ENCODE assay signal across 8 mouse cellular contexts in the genomic region with DNA sequence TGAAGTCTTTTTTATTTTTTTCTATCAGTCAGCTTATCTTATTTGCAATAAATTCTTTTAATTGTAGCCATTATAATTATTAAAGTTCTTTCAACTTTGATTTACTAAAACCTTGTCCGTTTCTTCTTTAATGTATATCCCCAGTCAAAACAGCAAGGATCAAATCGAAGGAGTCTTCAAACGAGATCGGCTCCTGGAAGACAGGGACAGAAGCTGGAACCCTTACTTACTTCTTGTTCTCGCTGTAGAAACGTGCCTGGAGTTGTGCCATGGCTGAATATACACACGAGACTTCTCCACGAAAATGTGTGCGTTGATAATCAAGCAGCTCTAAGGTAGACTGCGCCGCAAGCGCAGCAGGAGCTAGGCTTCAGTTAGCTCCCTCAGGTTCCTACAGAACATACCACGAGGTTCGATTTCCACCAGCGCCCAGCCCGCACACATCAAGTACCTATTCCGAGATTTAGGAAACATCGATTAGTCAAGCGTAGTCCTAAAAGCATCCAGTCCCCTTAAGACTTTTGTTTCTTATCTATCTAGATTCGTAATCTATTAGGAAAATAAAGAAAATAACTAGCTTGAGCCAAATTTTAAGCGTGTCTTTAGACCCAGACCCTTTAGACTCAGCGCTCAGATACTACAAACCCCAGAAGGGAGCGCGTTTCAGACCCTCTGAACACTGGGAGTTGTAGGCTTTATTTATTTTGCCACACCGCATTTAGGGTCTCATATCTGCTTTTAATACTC. TPM values are rescaled to one million over a fixed set of nuclear protein-coding genes. Genes with fewer than 3 reads are reported as not detected.
DNase-seq lines count a peak whose midpoint lies in the region; ATAC-seq and TF ChIP-seq lines count a peak whose summit lies in the region.

No protein-coding gene starts in this region.

- no peaks in the 10 kb centered on the region for H3K9me3 ChIP-seq in embryonic facial prominence, embryonic 13.5 days
- H3K9me3 ChIP-seq in heart, embryonic 10.5 days = no peaks in the 10 kb centered on the region
- H3K9me3 ChIP-seq in kidney, embryonic 15.5 days (replicated peaks) = no peaks in the 10 kb centered on the region
- H3K9me3 ChIP-seq in limb, embryonic 15.5 days = no peaks in the 10 kb centered on the region
- no peaks in the 10 kb centered on the region for H3K9me3 ChIP-seq in midbrain, postnatal 0 days (ENCODE audit: low read length)

- peaks cover 11% of the 10 kb centered on the region for H3K36me3 ChIP-seq in embryonic facial prominence, embryonic 13.5 days
- peaks cover 22% of the 10 kb centered on the region for H3K36me3 ChIP-seq in heart, embryonic 10.5 days
- peaks cover 22% of the 10 kb centered on the region for H3K36me3 ChIP-seq in kidney, embryonic 15.5 days
- peaks cover 14% of the 10 kb centered on the region for H3K36me3 ChIP-seq in limb, embryonic 15.5 days
- 0 out of 2 replicates have a peak, but pooled peaks cover 4% of the 10 kb centered on the region for H3K36me3 ChIP-seq in midbrain, postnatal 0 days (ENCODE audit: insufficient read depth, low read length)

- no peaks in the 10 kb centered on the region for H3K27me3 ChIP-seq in embryonic facial prominence, embryonic 13.5 days
- no peaks in the 10 kb centered on the region for H3K27me3 ChIP-seq in heart, embryonic 10.5 days (ENCODE audit: insufficient read depth, poor library complexity, severe bottlenecking)
- no peaks in the 10 kb centered on the region for H3K27me3 ChIP-seq in kidney, embryonic 15.5 days
- no peaks in the 10 kb centered on the region for H3K27me3 ChIP-seq in limb, embryonic 15.5 days
- no peaks in the 10 kb centered on the region for H3K27me3 ChIP-seq in midbrain, postnatal 0 days (ENCODE audit: insufficient read depth, low read length)

- WGBS in embryonic facial prominence, embryonic 13.5 days = under 1% methylated on average over 25 of the region's 25 CpGs
- under 1% methylated on average over 25 of the region's 25 CpGs for WGBS in heart, embryonic 10.5 days
- under 1% methylated on average over 25 of the region's 25 CpGs for WGBS in kidney, embryonic 15.5 days
- WGBS in limb, embryonic 15.5 days = under 1% methylated on average over 25 of the region's 25 CpGs
- under 1% methylated on average over 25 of the region's 25 CpGs for WGBS in midbrain, postnatal 0 days

- no peak for TF ChIP-seq CTCF in midbrain, postnatal 0 days (IDR thresholded peaks at IDR 0.05)

- peak overlapping the region; percentile 98 for H3K4me3 ChIP-seq in embryonic facial prominence, embryonic 13.5 days
- H3K4me3 ChIP-seq in heart, embryonic 10.5 days = peak overlapping the region; percentile 88
- peak overlapping the region; percentile 93 for H3K4me3 ChIP-seq in kidney, embryonic 15.5 days (replicated peaks)
- H3K4me3 ChIP-seq in limb, embryonic 15.5 days = peak overlapping the region; percentile 95
- peak overlapping the region; percentile 95 for H3K4me3 ChIP-seq in midbrain, postnatal 0 days (ENCODE audit: low read depth, low read length)

- peak overlapping the region; percentile 72 for H3K4me2 ChIP-seq in embryonic facial prominence, embryonic 13.5 days
- peak overlapping the region; percentile 71 for H3K4me2 ChIP-seq in kidney, embryonic 15.5 days
- H3K4me2 ChIP-seq in limb, embryonic 15.5 days = peak overlapping the region; percentile 63
- H3K4me2 ChIP-seq in midbrain, postnatal 0 days (ENCODE audit: low read depth, low read length, poor library complexity, severe bottlenecking) = peak overlapping the region; percentile 76

- peak overlapping the region; percentile 97 for H3K9ac ChIP-seq in embryonic facial prominence, embryonic 13.5 days
- peak overlapping the region; percentile 95 for H3K9ac ChIP-seq in kidney, embryonic 15.5 days
- H3K9ac ChIP-seq in limb, embryonic 15.5 days = peak overlapping the region; percentile 39
- H3K9ac ChIP-seq in midbrain, postnatal 0 days (replicated peaks; ENCODE audit: low read length, poor library complexity, severe bottlenecking) = peak overlapping the region; percentile 64

- H3K27ac ChIP-seq in embryonic facial prominence, embryonic 13.5 days = peak overlapping the region; percentile 99
- H3K27ac ChIP-seq in heart, embryonic 10.5 days = peak overlapping the region; percentile 97
- peak overlapping the region; percentile 100 for H3K27ac ChIP-seq in kidney, embryonic 15.5 days
- H3K27ac ChIP-seq in limb, embryonic 15.5 days = peak overlapping the region; percentile 99
- peak overlapping the region; percentile 99 for H3K27ac ChIP-seq in midbrain, postnatal 0 days (ENCODE audit: low read depth, low read length)

- peak; percentile 82 for DNase-seq in 3T3-L1 (ENCODE audit: low read depth, low spot score)
- DNase-seq in adrenal gland, postnatal 14 days = peak; percentile 78
- peak; percentile 83 for DNase-seq in heart, embryonic 10.5 days (ENCODE audit: low spot score)
- DNase-seq in midbrain, postnatal 0 days (ENCODE audit: low spot score) = peak; percentile 86
- DNase-seq in spleen, postnatal 36 days (ENCODE audit: low spot score in 2 of 2) = peak; percentile 60 to 73

- H3K4me1 ChIP-seq in embryonic facial prominence, embryonic 13.5 days = peaks cover 5% of the 10 kb centered on the region
- H3K4me1 ChIP-seq in heart, embryonic 10.5 days = 0 out of 2 replicates have a peak, but pooled peaks cover 3% of the 10 kb centered on the region
- H3K4me1 ChIP-seq in kidney, embryonic 15.5 days = peaks cover 11% of the 10 kb centered on the region
- peaks cover 5% of the 10 kb centered on the region; the same call in 1 of the 2 replicates for H3K4me1 ChIP-seq in limb, embryonic 15.5 days
- H3K4me1 ChIP-seq in midbrain, postnatal 0 days (ENCODE audit: insufficient read depth, low read length) = peaks cover 6% of the 10 kb centered on the region; the same call in 1 of the 2 replicates

- ATAC-seq in embryonic facial prominence, embryonic 13.5 days (ENCODE audit: insufficient number of reproducible peaks, insufficient read depth, low FRiP score, low TSS enrichment, low read depth) = peak; percentile 85
- peak; percentile 90 for ATAC-seq in kidney, embryonic 15.5 days (replicated peaks; ENCODE audit: low FRiP score)
- ATAC-seq in limb, embryonic 15.5 days (ENCODE audit: insufficient number of reproducible peaks, low FRiP score, low TSS enrichment, low read depth) = peak; percentile 88
- peak; percentile 90 for ATAC-seq in midbrain, postnatal 0 days (ENCODE audit: low FRiP score)

RNA-seq across cellular contexts. Expression of a gene that starts 0.6 kb away (rescaled TPM):
- 12.0 and 16.0 TPM in 2 replicates for total RNA-seq in adrenal gland, postnatal 14 days (2021)
- polyA plus RNA-seq in embryonic facial prominence, embryonic 13.5 days (2015; fragmentation: Nextera tagmentation; extraction: Ambion mirVana) = 8.9 and 10.3 TPM in 2 replicates
- polyA plus RNA-seq in heart, embryonic 10.5 days (2016; fragmentation: Nextera tagmentation; extraction: Ambion mirVana) = 5.2 and 5.6 TPM in 2 replicates
- 6.9 and 7.6 TPM in 2 replicates for polyA plus RNA-seq in kidney, embryonic 15.5 days (2015; fragmentation: Nextera tagmentation; extraction: Ambion mirVana)
- polyA plus RNA-seq in limb, embryonic 15.5 days (2015; fragmentation: Nextera tagmentation; extraction: Ambion mirVana) = 5.8 and 6.8 TPM in 2 replicates
- 19.0 and 23.4 TPM in 2 replicates for total RNA-seq in midbrain, postnatal 0 days (2014; rRNA removed)
- polyA plus RNA-seq in midbrain, postnatal 0 days (2015; fragmentation: Nextera tagmentation; extraction: Ambion mirVana) = 8.0 and 8.4 TPM in 2 replicates

RNA-seq across cellular contexts. Expression of a gene that starts 1.0 kb away (rescaled TPM):
- 18.5 and 25.7 TPM in 2 replicates for total RNA-seq in adrenal gland, postnatal 14 days (2021)
- 47.4 and 49.9 TPM in 2 replicates for polyA plus RNA-seq in embryonic facial prominence, embryonic 13.5 days (2015; fragmentation: Nextera tagmentation; extraction: Ambion mirVana)
- polyA plus RNA-seq in heart, embryonic 10.5 days (2016; fragmentation: Nextera tagmentation; extraction: Ambion mirVana) = 40.6 and 54.9 TPM in 2 replicates
- 55.7 and 58.8 TPM in 2 replicates for polyA plus RNA-seq in kidney, embryonic 15.5 days (2015; fragmentation: Nextera tagmentation; extraction: Ambion mirVana)
- 38.9 and 40.6 TPM in 2 replicates for polyA plus RNA-seq in limb, embryonic 15.5 days (2015; fragmentation: Nextera tagmentation; extraction: Ambion mirVana)
- 14.4 and 20.0 TPM in 2 replicates for total RNA-seq in midbrain, postnatal 0 days (2014; rRNA removed)
- polyA plus RNA-seq in midbrain, postnatal 0 days (2015; fragmentation: Nextera tagmentation; extraction: Ambion mirVana) = 46.4 and 47.6 TPM in 2 replicates

RNA-seq across cellular contexts. Expression of a gene that starts 54.5 kb away (rescaled TPM):
- 1.7 and 2.1 TPM in 2 replicates for total RNA-seq in adrenal gland, postnatal 14 days (2021)
- 1.7 and 2.4 TPM in 2 replicates for polyA plus RNA-seq in embryonic facial prominence, embryonic 13.5 days (2015; fragmentation: Nextera tagmentation; extraction: Ambion mirVana)
- polyA plus RNA-seq in heart, embryonic 10.5 days (2016; fragmentation: Nextera tagmentation; extraction: Ambion mirVana) = 0.26 and 0.68 TPM in 2 replicates
- 0.83 and 1.0 TPM in 2 replicates for polyA plus RNA-seq in kidney, embryonic 15.5 days (2015; fragmentation: Nextera tagmentation; extraction: Ambion mirVana)
- 0.84 and 1.0 TPM in 2 replicates for polyA plus RNA-seq in limb, embryonic 15.5 days (2015; fragmentation: Nextera tagmentation; extraction: Ambion mirVana)
- total RNA-seq in midbrain, postnatal 0 days (2014; rRNA removed) = 63.8 and 76.5 TPM in 2 replicates
- 76.6 and 79.4 TPM in 2 replicates for polyA plus RNA-seq in midbrain, postnatal 0 days (2015; fragmentation: Nextera tagmentation; extraction: Ambion mirVana)

Comparison
In these comparisons a context has a peak if more than half of its experiments do, and no peak if none do; other contexts are left out.
1. Peak in every context shown above with its lines: DNase-seq, ATAC-seq, H3K4me3 ChIP-seq and H3K27ac ChIP-seq.
2. H3K9ac ChIP-seq: peak in every context shown above with its lines; median percentile 97 in embryonic facial prominence, embryonic 13.5 days; 95 in kidney, embryonic 15.5 days; 64 in midbrain, postnatal 0 days; 39 in limb, embryonic 15.5 days.
3. RNA of a gene that starts 54.5 kb away (polyA plus RNA-seq): 76.6 to 79.4 TPM in midbrain, postnatal 0 days; 1.7 to 2.4 TPM in embryonic facial prominence, embryonic 13.5 days, 0.84 to 1.0 TPM in limb, embryonic 15.5 days, 0.83 to 1.0 TPM in kidney, embryonic 15.5 days and 0.26 to 0.68 TPM in heart, embryonic 10.5 days; every median in the first group is over 10 times any median in the second.